Mouse (Mus musculus): Measurements from ENCODE around the gene Ankrd61. TPM values are rescaled to one million over a fixed set of nuclear protein-coding genes. Genes with fewer than 3 reads are reported as not detected.
A peak's percentile ranks its signal among the peaks of the same experiment; 100 is the strongest.

Gene Ankrd61
- total RNA-seq, 2 experiments from 2014 or later: not detected

DNA sequence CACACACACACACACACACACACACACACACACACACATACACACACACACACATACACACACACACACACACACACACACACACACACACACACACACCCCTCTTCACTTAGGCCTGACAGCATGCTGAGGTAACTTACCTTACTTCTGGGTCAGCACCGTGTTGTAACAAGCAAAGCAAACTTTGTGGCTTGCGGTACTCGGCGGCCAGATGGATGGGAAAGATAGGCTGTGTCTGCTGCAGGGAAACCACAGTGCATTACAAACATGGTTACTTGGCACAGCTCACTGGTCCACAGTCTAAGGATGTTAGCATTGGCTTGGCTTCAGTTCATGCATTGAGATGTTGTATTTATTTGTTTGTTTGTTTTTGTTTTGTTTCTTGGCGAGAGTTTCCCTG is 4.1 kb downstream of the Ankrd61 start:
- DNase-seq (ENCODE audit: low spot score in 2 of 2): no peak

DNA sequence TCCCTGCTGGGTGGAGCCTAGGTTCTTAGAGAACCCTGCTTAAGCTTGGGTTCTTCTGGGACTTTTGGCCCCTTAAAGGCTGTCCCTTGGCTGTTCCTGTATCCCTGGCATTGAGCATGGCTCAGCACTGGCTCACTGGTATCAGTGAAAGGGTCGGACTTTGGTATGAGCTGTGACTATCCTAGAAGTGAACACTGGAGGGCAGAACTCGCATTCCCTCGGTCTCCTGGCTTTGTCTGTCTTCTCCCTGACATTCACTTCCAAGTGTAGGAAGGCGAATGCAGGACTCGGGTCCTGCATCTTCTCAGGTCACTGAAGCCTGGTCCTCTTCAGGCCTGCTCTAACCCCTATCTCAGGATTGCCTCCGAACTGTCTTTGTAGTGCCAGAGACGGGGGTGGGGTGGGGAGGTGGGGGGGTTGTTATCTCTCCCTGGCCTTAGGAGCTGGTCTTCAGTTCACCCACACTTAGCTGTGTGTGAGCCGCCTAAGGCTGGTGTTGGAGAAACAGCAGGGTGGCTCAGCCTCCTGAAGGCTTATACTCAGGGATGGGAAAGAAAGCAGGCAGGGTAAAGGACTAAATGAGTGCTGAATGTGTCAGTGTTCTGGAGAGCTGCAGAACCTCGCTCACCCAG is 5.1 kb downstream of the Ankrd61 start:
- DNase-seq (ENCODE audit: low spot score in 2 of 2): peak in 1 of 2 experiments; percentile 26

DNA sequence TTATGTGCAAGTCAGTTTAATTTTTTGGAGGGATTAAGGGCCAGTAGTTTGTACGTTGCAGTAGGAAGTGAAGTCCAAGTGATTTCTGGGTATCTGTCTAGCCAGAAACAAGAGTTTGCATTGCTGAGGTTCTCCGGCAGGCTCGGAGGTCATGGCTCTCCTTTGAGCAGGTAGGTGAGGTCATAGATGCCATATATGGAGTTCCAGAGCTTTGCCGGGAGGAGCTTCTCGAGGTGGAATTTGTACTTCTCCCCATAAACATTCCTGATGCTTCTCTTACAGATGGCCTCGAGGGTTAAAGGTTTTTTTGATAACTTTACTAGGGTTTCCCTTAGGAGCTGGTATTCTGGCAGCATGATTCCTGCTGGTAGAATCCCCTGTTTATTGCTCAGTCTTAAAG is 6.7 kb downstream of the Ankrd61 start:
- no peak for DNase-seq (ENCODE audit: low spot score in 2 of 2)

DNA sequence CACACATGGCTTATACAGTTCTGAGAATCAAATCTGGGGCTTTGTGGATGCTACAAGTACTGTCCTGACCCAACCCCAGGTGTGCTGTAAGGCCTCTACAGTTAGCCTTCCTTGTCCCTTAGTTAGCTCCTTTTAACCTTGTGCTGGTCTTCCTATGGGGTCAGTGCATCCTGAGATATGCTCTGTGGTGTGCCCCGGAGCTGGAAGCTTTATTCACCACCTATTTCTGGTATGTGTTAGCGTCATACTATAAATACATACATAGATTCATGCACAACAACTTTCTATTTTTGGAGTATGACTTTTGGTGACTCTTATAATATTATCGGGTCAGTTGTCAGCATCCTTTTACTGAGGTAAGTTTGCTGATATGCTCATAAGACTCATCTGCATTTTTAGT is 12.2 kb downstream of the Ankrd61 start:
- no peak for DNase-seq (ENCODE audit: low spot score in 2 of 2)

DNA sequence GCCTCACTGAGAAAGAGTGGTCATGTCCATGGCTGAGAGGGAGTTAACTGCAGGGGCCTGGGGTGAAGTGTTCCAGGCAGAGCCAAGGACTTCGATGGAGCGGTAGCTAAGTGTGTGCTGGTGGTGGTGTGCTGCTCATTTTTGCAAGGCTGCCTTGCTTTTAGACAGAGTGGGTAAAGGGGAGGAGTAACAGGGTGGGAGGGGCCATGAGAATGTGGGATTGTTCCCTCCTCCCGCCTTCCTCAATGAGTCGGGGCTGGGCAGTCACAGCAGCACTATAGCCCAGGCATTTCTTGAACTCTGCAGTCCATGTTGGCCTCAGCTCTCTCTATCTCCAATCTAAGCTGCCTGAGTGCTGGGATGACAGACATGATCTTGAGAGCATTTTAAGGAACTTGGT is 22.9 kb downstream of the Ankrd61 start:
- DNase-seq (ENCODE audit: low spot score in 2 of 2): no peak

DNA sequence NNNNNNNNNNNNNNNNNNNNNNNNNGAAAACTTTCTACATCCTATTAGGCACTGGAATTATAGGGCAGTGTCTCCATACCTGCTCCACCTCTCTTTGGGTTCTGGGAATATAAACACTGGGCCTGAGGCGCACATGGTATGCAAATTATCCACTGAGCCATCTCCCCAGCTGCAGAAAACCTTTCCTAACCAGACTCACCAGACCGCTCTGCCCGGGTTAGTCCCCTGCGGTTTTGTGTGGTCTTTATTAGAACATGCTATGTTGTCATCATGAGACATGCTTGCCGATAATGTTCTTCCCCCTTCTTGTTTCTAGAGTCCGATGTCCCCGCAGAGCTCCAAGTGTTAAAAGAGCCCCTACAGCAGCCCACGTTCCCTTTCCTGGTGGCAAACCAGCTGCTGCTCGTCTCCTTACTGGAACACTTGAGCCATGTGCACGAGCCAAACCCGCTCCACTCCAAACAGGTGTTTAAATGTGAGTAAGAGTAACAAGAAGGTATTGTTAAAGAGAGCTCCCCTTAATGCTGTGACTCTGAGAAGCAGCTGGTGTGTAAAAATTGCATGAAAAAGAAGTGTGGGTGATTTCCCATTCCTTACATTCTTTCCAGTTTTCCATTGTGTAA is 25.8 kb downstream of the Ankrd61 start:
- DNase-seq (ENCODE audit: low spot score in 2 of 2): no peak

Other genes with a start within 250 kb of the Ankrd61 start
- gene Usp42, start 165.4 kb downstream of the Ankrd61 start, total RNA-seq (2021): 10 to 100 TPM; 21.3 to 23.8 TPM
- gene Eif2ak1, start 79.9 kb downstream of the Ankrd61 start, total RNA-seq (2021): 10 to 100 TPM; 43.8 to 45.4 TPM
- 10 to 100 TPM; 33.9 to 37.8 TPM for gene Aimp2, start 12.2 kb upstream of the Ankrd61 start, total RNA-seq (2021)
- gene Pms2, start 12.3 kb upstream of the Ankrd61 start, total RNA-seq (2021): 10 to 100 TPM; 16.6 to 19.0 TPM
- 1 to 10 TPM; 1.5 to 2.0 TPM for gene Gm42421, start 30.5 kb upstream of the Ankrd61 start, total RNA-seq (2021)
- 1 to 10 TPM; 3.7 to 3.9 TPM for gene Rsph10b, start 35.4 kb upstream of the Ankrd61 start, total RNA-seq (2021)
- gene Ccz1, start 117.2 kb upstream of the Ankrd61 start, total RNA-seq (2021): 10 to 100 TPM; 37.5 to 42.8 TPM
- gene Ocm, start 129.0 kb upstream of the Ankrd61 start, total RNA-seq (2021): 1 to 10 TPM in 1 of 2 experiments, under 1 TPM in 1; 0.60 to 1.9 TPM
- gene Lmtk2, start 202.8 kb upstream of the Ankrd61 start, total RNA-seq (2021): 100 to 1,000 TPM; 150 to 165 TPM